Mouse (Mus musculus): ENCODE data around the gene Creb5.
"Not testable (repeated sequence)": the region's sequence is repeated elsewhere in the genome, so short reads cannot be mapped to it uniquely, and the experiment has no call there.

Creb5 gene

DNA sequence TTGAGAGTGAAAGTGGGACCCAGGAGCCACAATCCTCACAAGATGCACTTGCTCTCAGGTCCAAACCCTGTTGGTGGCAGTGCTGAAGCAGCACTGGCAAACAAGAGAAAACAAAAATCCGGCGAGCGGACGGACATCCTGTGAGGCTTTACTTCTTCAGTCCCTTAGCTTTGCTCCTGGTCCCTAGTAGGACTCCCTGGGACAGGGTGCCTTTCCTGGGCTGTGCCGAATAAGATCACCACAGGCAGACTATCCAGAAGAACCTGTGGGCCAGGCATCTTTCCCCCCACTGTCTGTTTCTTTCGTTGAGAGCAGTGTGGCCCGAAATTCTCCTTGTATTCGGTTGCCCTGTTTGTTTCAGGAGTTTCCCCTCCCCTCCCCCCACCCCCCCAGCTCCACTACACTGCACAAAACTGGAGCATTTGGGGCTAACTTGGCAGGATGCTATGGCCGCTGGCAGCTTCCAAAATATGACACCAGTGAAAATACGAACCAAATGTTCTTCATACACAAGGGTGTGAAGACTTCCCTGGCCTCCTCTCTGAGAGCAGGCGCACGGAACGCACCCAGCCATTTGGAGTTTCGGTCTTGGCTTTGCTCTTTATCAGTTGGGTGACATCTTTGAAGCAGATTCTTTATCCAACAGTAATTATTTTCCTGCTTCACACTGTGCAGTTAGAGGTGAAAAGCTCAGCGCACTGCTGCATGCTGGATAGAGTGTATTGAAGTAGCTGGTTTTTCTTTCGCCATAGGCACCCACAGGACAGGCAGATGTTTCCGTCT is 32.7 kb downstream of the Creb5 start:
- DNase-seq (ENCODE audit: low read depth, low spot score): no peak

DNA sequence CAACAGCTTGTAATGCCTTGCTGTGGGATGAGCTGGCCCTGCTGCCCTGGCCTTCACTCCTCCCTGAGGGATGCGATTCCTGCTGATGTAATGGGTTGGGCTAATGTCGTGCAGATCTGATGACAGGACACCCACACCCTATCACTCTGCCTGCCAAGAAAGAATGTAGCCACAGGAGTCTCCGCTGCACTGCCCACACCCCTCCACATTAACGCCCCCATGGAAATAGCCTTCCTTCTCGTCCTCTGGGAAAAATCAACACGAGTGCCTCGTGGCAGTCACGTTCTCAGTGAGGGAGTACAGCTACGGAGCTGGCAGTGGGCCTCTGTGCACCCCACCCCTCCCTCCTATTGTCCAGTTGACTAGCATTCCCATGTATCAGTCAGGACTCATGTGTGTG is 50.3 kb downstream of the Creb5 start:
- no peak for DNase-seq (ENCODE audit: low read depth, low spot score)

DNA sequence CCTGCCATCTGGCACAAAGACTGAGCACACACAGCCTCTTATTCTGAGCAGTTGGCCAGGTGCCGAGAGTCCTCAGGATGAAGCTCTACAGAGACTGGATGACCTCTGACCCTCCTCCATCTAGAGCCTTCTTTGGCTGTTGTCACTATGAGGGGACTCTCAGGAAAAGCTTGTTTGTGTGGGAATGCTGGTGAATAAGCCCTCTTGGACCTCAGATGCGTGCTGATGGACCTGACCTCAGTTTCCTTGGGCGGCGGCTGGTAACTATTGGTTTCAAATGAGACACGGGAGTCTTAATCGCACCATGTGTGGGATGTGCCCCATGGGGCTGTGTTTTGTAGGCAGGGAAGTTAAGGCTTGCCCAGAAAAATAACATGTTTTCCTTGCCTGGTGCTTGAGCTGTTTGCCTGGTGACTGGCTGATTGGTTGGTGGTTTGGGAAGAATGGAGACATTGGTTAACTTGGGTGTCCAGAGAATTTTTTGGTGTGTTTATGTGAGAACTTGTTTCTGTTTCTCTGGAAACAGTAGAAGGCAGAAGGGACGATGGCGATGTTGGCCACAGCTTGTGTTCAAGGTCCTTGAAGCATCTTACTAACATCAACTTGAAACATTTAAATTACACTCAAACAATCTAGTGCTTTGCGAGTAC is 65.4 kb downstream of the Creb5 start:
- DNase-seq (ENCODE audit: low read depth, low spot score): no peak

DNA sequence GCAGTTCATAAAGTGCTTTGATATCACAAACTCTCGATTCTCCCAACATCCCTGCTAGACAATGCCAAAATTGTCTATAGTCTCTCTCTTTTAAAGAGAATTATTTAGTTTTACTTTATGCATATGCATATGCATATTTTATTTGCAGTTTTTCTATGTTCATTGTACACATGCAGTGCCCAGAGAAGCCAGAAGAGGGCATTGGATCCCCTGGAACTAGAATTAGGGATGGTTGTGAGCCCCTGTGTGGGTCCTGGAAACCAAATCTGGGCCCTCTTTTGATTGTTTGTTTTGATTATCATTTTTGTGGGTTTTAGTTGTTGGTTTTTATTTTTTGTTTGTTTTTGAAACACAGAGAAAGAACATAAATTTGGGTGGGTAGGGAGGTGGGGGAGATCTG is 69.3 kb downstream of the Creb5 start:
- DNase-seq (ENCODE audit: low read depth, low spot score): no peak

DNA sequence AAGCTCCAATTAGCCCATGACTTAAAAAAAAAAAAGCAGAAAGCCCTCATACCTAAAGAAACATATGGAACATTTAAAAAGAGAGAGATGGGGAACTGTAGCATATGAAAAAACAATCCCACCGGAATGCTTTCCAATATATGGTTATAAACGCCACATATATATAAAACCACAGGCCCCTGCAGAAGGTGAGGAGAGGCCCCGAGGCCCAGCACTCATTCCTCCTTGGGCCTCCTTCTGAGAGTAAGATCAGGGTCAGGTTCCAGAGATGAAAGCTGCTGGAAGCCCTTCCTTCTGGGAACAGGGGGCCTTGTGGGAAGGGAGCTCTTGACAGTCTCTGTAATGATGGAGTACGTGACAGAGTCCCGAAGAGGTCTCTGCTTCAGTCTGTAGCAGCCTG is 76.5 kb downstream of the Creb5 start:
- DNase-seq (ENCODE audit: low read depth, low spot score): no peak

DNA sequence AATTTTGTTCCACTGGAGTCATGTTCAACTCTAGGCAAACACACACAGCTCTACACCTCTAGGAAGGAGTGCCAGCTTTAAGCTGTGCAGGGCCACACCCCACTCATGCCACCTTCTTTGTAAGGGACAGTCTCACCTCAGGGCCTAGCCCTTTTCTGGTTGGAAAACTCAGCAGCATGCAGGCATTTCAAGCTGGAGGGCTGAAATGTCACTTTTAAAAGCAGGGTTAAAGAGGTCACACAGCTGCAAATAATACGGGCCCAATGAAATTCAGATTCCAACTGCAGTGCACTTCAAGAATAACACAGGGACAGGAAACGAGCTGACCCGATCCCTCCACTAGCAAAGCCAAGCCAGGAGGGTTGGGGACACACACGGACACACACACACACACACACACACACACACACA is 76.9 kb downstream of the Creb5 start:
- DNase-seq (ENCODE audit: low read depth, low spot score): no peak

DNA sequence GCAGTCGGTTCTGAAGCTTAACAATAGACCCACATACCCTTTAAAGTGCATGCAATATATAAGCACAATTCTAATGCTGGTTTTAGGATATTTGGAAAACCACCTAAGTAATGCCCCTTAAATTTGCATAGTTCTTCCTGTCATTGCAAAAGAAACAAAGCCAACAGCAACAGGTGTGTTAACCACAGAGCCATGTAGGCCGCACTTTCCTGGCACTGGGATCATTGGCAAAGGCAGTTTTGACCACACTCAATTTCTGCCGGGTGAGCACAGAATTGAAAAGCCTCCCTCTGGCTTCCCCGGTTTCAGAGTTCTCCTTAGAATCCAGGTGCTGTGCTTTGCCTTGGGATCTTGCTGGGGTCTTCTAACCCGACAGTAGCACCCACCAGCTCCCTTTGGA is 82.1 kb downstream of the Creb5 start:
- no peak for DNase-seq (ENCODE audit: low read depth, low spot score)

DNA sequence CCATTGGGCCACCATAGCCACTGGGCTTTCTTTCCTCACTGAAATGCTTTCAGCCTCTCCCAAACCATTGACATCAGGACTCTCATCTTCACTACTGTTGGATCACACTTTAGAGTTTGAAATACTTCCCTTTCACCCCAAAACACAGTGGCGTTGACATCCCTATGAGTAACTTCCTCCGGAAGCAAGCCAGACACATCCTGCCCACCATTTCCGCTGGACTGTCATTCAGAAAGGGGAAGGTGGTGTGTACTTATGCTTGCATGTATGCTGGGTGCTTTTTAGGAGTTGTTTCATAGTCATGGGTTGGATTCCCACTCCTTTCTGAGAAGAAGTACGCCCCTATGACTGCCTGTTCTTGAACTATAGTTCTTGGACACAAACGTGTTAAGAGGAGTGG is 82.9 kb downstream of the Creb5 start:
- DNase-seq (ENCODE audit: low read depth, low spot score): no peak

DNA sequence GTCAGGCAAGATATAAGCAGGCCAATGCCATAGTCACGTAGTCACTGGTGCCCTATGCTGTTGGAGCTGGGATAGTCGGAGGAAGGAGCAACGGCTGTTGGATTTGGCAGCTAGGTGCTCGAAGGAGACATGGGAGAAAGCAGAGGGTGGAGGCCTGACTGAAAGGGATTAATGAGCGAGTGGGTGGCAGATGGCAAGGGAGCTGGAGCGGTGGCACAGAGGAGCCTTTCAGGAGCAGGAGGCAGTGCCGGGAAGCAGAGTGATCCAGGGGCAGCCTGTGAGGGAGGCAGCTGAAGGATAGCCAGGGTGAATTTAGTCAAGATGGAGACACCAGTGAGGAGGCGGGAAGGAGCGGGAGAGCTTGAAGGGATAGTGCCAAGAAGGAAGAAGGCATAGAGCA is 84.9 kb downstream of the Creb5 start:
- DNase-seq (ENCODE audit: low read depth, low spot score): no peak

DNA sequence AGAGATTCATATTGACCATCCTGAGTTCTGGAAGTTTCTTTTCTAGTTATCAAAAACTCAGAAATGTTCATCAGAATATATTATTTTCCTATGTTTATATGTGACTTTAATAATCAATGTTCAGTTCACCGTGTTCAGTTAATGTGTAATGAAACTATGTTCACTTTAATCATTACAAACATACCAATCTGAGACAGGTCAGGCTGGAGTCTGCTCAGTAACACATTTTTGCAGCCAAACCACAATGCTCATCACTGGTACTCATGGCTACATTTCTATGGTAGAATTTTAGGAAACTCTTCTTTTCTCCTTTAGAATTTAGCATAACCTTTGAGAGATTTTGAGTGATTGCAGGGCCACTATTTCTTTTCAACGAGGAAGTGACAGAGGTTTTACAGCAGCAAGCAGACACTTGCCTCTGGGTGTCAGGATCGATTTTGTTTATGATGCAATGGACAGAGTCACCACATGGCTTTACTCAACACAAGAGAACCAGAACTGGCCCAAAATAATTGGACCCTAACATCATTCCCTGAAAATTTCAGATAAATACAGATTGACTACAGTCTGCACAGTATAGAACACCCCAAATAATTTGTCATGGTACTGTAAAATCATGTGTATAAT is 87.4 kb downstream of the Creb5 start:
- DNase-seq (ENCODE audit: low read depth, low spot score): no peak

DNA sequence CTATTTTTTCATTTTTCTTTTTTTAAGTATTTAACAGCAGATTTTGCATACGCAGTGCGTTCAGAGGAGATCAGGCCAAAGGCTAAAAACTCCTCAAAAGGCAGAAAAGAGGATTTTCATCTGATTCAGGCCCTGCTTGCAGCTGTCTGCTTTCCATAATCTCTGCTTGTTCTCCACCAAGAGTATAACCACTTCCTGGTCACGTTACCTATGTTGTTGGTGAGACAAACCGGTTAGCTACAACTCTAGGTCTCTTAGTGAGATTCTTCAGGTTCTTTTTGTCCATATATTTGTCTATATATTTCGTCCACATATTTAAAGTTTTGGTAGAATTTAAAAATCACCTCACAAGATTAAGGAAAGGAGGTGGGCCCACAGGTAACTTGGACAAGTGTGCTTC is 102.2 kb downstream of the Creb5 start:
- no peak for DNase-seq (ENCODE audit: low read depth, low spot score)

DNA sequence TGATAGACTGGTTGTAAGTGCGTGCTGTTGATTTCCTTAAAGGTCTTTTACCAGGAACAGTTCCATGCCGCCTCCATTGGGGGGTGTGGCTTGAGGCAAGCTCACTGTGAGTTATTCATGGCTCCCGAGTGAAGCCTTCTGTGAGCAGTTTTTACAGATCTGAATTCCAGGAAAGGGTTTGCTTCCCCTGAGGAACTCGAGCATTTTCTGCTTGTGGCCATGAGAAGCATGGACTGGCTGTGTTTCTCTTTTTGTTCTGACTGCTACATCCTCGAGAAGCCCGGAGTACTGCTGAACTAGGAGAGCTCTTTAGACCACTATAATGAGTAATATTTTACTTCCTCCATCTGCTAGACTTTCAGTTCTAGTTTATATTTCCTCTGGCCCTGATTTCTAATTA is 103.3 kb downstream of the Creb5 start:
- no peak for DNase-seq (ENCODE audit: low read depth, low spot score)

DNA sequence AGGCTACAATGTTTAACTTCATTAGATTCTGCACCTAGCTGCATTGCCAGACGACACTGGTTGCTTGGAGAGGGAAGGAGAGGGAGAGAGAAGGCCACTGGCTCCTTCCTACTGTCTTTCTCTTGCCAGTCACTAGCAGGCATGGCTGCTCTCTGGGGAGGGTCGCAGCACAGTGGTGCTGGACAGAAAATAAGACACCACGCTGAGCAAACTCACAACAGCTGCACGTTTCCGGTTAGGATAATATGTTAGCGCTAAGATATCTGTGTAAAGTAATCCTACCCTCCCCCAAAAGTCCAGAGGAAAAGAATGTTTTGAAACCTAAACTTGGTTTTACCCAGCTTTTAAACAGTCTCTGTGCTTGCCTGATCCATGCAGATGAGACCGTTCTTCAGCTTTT is 107.0 kb downstream of the Creb5 start:
- no peak for DNase-seq (ENCODE audit: low read depth, low spot score)

DNA sequence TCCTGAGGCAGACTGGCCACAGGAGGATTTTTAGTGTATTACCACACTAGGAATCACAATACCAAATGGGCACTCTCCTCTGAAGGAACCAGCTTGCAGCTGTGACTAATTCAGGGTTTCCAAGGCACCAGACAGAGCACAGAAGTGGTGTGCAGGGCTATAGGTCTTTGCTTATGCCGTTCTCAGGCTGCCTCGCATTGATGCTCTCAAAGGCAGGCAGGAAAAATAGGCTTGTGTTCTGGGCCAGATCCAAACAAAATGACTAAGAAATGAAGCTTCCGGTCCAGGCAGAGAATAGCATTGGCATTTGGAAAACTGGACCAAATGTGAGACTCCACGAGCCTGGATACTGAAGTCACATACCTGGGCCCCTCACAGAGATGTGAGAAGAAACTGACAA is 108.1 kb downstream of the Creb5 start:
- DNase-seq (ENCODE audit: low read depth, low spot score): no peak

DNA sequence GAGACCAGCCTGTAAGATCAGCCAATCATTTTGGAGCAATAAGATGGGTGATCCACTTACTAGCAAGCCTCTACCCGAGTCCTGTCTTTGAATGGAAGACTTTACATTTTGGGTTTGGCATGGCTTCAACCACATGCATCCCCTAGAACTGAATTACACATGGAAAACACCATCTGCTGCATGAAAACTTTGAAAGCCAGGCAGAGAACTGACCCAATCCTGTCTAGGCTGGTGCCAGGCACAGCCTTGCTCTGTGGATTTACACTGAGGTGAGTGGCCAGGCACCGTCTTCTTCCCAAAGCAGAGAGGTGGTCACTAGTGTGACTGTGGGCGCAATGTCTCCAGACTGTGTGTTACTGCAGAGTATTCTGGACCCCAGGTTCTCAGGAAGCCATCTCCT is 109.4 kb downstream of the Creb5 start:
- DNase-seq (ENCODE audit: low read depth, low spot score): peak; percentile 35

DNA sequence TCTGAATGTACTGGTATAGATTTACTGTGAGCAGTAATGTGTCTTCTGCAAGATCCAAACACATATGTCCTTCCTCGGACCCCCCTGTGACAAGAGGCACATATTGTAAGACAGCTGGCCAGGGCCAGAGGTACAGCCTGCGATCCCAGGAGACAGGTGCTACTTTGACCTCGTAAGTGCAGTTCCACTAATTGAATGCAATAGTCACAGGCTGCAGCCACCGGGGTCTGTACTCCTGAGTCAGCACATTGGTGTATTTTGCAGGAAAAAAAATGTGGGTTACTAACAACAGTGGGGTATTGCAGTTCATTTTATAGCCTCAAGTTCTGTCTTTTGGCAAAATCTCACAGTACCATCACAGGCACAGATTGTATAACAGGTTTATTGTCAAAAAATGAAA is 110.7 kb downstream of the Creb5 start:
- no peak for DNase-seq (ENCODE audit: low read depth, low spot score)

DNA sequence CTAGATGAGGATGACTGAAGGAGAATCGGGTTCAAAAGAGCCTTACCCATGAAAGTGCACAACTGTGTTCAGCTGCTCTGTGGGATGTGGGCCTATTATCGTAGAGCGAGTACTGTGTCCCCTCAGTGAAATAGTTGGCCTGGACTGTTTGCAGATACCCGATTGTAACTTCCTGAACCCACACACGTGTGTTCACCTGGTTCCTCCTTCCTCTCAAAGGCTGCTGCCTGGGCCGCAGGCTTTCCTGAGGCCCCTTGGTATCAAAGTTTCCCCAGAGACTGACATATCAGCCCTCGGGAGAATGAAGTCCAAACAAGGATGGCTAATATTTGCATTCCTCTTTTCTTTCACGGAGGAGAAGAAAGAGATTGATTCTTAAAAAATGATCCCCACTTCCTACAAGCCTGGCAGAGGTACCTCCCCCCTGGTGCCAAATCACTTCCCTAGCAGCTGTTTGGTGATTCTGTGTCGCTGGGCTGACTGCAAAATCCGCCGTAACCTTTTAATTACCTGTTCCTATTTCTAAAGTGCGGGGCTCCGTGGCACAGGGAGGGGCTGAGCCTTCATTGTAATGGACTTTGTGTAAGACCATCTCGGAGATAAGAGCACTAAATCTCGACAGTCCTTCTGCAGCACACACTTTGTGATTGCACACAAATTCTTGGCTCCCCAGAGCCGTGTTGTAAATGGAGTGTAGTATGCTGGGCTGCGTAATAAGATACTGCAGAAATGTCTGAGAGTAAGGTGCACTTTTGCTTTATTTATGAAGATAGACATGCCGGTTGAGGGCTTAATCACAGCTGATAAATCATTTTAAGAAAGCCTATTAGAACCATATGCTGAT is 111.4 kb downstream of the Creb5 start:
- no peak for DNase-seq (ENCODE audit: low read depth, low spot score)

DNA sequence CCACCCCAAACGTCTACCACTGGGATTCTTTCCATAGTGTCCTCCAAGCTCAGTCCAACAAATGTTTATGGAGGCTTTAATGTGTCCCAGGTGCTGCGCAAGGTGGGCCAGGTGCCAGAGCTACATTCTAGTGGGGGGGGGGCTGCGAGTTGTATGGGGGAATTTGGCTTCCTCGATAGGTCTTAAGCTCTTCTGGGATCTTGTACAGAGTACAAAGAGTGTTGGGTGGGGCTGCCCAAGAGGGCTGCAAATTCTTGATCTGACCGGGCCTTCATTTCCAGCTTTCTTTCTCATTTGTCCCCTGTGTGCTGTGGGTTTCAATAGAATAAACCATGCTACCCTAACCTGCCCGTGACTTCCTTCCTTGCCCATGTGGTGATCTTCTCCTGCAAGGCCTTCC is 114.3 kb downstream of the Creb5 start:
- DNase-seq (ENCODE audit: low read depth, low spot score): no peak

DNA sequence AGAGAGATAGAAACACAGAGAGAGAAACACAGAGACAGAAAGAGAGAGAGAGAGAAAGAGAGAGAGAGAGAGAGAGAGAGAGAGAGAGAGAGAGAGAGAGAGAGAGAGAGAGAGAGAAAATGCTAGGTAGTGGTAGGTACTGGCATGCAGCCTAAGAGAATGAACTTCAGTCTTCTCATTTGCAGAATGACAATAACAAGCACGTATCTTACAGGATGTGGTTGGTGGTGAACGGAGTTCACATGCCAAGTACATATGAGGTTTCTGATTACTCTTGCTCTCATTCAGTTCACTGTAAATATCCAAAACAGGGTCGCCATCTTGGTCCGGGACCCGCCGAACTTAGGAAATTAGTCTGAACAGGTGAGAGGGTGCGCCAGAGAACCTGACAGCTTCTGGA is 115.5 kb downstream of the Creb5 start:
- not testable (repeated sequence) for DNase-seq (ENCODE audit: low read depth, low spot score)

DNA sequence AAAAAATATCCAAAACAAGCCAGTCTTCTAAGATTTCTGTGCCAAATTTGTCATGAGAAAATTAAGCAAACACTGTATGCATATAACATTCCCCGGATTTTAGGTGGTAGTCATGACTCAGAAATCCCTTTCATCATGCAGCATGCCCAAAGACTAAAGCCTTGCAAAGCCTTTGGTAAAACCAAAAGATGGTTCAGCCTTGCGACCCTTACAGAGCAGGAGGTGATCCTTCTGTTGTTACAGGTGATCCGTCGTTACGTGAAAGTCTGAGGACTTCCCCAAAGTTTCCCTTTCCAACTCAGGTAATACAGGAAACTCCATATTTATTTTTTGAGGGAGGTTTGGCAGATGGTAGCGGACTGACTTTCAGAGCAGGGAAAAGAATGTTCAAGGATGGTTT is 122.1 kb downstream of the Creb5 start:
- DNase-seq (ENCODE audit: low read depth, low spot score): no peak

DNA sequence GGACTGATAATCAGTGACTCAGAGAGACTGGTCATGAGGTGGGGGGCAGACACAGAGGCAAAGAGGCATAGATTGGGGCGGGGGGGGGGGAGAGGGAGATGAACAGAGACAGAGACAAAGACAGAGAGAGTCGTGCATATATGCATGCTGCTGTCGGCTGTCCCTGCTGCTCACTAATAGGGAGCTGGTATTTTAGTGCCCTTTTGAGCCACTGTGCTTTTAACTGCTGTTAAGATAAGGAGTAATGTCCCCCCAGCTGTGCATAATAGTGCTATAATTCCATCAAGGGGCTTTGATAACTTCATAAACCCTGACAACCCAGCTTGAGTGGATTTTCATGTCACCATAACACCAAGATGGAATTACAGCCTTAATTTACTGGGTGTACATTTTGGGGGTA is 134.3 kb downstream of the Creb5 start:
- no peak for DNase-seq (ENCODE audit: low read depth, low spot score)

DNA sequence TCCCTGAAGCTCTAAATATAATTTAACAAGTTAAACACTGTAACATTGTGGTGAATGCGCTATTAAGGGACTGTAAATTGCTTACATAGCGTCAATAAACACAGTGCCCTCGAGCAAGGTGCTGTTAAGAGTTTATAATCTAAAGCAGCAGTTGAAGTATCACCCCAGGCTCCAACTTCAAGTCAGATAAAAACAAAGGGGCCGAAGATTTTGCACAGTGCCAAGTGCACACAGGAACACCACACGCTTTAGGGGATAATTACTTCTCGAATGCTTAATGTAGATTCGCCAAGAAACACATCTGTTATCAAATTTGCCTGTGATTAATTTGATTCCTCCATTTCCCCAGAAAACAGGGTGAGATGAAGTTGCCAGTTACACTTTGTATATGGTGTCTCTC is 142.3 kb downstream of the Creb5 start:
- DNase-seq (ENCODE audit: low read depth, low spot score): no peak

All from telencephalon, adult 2 months (tissue).